Mouse (Mus musculus) kidney, adult 9 months (tissue): ENCODE data around the gene Sec1.
"Not testable (repeated sequence)": the region's sequence is repeated elsewhere in the genome, so short reads cannot be mapped to it uniquely, and the experiment has no call there.

Experiments used
- DNase-seq: peaks from one replicate; pipeline ENCODE4 v3.0.0; 2022

The Sec1 gene

DNA sequence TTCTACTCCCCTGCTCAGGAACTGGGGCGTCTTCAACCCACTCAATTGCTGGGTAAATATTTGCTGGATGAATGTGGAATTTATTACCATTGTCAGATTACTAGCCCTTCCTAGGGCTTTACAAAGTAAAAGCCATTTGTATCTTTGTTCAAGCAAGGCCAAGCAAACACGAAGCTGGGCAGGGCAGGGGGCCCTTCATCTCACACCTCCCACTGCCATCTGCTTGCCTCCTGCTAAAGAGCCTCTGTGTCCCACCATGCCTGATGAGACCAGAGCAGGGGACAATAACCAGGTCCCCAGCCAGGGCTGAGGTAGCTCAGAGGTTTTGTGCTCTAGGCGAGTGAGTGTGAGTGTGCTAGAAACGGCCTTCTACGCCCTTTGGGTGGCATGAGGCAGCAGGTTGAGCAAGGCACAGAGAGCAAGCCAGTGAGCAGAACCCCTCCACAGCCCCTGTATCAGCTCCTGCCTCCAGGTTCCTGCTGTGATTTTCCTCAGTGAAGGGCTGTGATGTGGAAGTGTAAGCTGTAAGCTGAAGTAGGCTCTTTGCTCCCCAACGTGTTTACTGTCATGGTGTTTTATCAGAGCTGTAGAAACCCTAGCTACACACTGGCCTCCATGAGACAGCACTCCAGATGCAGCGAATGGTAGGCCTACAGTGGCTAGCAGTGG is 16.4 kb downstream of the Sec1 start:
- DNase-seq: no peak

- no peak for DNase-seq
Measured at GRCm38 (mm10) chr7:45668921-45669320, 25.3 kb downstream of the Sec1 start.

DNA sequence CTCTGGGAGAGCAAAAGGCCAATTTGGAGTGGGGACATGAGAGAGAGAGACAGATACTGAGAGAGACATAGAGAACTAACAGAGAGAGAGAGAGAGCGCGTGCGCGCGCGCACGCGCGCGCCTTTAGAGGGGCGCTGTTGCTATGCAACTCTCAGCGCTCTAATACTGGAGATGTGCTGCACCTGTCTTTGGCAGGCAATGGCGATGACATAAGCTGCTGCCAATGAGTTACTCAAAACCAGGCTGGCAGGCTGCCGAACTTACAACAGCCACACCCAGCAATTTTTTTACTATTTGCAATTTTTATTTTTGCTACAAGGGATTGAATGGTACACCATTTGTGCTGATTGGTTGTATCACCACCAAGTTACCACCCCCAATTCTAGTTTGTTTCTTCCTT is 26.4 kb downstream of the Sec1 start:
- DNase-seq: no peak

DNA sequence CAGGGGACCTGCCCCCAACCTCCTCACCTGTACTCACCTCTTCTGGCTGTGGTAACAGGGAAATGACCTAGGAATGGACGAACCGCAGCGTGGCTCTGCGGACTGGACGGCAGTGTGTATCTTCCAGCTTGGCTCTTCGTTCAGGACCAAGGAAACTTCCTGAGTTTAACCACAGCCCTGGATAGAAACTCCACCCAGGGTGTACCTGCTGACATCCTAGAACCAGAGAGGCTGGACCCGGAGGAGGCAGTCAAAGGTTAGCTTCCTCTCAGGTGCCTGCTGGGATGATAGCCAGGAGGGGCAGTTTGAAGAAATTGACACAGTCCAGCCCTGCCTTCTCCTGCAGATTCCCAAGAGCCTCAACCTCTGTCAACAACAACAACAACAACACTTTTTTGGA is 28.0 kb downstream of the Sec1 start, which contains the start of gene Fut2:
Fut2 (minus strand) TSS at position 234 of the 400 bp plus-strand sequence.
- DNase-seq: no peak

DNA sequence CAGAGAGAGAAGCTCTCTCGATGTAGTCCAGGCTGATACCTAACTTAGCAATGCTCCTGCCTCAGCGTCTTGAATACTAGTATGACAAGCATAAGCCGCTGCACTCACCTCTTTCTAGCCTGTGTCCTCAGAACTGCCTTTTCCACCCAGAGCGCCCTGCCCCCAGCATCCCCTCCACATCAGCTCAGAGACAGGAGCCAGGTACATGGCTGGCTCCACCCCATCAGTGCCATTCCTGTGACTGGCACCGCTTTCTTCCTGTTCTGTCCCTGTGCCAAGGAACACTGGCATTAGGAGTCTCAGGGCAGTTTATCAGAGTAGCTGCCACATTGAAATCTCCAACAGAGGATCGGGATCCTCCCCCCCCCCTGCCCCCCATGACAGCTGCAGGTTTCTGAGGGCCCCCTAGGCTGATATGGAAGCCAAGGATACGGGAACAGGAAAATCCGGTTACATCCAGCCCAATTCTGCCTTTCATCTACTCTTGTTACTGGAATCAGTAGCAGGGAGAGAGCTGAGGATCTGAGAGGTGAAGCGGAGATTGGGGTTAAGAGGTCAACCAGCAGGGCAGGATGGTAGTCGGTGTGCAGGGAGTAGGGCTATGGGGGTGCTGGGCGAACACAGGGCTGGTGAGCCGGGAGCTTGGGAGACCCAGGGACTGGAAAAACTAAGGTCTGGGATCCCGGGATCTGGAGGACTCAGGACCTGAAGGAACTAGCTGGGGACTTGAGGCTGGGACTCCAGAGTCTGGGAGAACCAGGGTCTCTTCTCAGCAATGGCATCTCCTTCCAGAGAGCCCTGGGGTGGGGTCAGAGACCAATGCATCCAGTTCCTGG is 28.7 kb downstream of the Sec1 start:
- no peak for DNase-seq

DNA sequence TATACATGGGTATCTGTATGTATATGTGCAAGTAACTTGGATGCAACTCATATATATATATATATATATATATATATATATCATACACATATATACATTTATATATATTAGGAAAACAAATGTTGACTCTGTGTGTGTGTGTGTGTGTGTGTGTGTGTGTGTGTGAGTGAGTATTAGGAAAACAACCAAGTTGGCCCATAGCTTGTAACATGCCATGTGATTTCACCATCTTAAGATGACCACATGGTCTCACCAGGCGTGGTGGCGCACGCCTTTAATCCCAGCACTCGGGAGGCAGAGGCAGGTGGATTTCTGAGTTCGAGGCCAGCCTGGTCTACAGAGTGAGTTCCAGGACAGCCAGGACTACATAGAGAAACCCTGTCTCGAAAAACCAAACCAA is 32.5 kb downstream of the Sec1 start:
- not testable (repeated sequence) for DNase-seq

GRCm38 (mm10) chr7:45660746-45661478 is 33.3 kb downstream of the Sec1 start:
- no peak for DNase-seq

DNA sequence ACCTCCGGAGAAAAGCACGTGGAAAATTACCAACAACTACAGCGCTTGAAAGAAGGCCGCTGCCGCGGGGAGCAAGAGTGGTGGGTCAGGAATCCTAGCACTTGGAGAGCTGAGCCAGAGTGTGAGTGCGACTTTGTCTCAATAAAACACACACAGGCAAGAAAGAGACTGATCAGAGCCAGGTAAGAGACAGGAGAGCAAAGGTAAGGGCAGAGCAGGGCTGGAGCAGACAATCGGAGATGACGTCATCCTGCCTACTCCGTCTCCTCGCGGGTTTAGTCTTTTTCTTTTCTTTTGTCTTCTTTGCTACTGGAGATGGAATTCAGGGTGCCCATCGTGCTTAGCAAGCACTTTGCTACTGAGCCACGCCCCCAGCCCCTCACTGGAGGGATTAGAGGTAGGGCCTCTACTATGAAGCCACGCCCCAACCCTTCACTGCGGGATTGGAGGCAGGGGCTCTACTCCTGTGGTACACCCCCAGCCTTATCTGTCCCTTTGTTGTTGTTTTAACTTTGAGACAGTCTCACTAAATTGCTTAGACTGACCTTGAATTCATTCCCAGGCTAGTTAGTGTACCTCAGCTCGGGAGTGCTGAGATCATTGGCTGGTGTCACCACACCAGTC is 39.7 kb downstream of the Sec1 start:
- DNase-seq: no peak

- DNase-seq: not testable (repeated sequence)
Measured at GRCm38 (mm10) chr7:45650484-45650883, 43.7 kb downstream of the Sec1 start.

DNA sequence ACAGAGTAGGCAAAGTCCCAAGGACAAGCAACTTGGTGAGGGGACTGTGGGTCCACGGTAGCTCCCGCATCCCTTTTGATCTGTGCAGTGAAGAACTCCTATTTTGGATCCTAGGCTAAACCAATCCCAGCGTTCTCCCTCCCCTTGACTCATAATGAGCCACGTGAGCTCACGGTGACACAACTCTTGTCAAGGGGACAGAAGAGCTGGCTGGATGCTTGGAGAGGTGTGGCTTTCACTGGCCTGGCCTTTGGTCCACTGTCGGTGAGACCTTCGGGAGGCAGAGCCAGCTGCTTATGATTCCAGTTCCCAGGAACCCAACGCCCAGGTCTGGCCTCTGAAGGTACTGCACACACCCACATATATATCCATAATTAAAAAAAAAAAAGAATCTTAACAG is 44.9 kb downstream of the Sec1 start:
- DNase-seq: no peak

DNA sequence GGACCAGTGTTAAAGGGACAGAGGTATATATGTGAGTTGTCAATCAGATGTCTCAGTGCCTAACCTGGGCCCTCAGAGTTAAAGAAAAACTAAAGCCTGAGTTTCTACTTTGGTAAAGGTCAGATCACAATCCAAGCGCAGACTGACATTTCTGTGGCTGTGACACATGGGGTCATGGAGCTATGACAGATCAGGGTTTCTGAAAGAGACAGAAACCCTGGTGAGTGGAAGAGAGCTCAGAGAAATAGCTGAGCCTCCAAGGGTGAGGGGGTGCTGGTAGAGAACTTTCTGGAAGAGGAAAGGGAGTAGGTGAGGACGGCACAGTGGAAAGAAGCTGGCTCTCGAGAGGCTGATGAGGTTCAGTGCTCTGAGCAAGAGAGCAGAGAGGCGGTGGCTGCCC is 47.5 kb downstream of the Sec1 start:
- DNase-seq: no peak

DNA sequence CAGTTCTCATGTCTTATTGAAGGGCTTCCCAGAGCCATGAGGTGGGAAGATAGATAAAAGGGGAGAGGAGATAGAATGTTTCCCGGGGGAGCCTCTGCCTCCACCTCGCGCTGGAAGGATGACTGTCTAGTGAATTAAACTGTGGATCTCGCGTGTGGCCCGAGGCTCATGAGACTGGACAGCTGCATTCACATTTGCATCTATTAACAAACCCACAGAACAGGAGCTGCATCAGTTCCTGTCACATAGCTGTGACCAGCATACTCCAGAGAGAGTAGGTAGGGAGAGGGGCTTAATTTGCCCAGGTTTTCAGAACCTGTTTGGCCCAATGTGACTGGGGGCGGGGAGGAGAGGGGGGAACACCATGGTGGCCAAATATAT is 48.6 kb downstream of the Sec1 start:
- DNase-seq: no peak

DNA sequence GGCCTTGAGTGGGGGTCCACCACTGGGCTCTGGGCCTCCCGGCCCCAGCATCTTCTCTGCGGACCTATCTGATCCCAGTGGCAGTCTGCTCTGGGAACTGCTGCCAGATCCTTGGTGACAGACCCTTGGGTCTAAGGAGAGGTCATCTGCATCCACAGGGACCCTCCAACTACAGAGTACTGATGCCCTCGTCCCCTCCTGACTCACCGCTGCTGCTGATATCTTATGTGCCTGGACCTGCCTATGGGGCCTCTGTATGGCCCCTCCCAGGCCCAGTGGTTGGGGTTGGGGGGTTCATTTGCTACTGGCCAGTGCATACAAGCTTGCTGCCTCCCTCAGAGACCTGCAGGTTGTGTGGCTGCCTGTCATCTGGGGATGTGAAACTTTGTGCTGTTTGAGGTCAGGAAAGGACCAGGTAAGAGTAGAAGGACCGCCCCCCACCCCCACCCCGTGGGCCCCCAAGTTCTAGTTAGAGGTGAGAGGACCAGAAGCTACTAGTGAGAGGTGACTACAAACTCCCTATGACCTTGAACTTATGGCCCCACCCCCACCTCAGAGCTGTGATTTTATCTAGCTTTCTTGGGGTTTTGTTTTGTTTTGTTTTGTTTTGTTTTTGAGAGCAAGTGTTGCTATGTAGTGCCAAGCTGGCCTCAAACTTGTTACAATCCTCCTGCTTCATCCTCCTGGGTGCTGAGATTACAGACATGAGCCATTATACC is 49.2 kb downstream of the Sec1 start:
- DNase-seq: no peak

GRCm38 (mm10) chr7:45644183-45644582 is 50.0 kb downstream of the Sec1 start:
- DNase-seq: no peak

- DNase-seq: peak; percentile 89
Measured at GRCm38 (mm10) chr7:45643441-45644178, 50.6 kb downstream of the Sec1 start.

GRCm38 (mm10) chr7:45642503-45643255 is 51.5 kb downstream of the Sec1 start:
- no peak for DNase-seq

- no peak for DNase-seq
Measured at GRCm38 (mm10) chr7:45642083-45642482, 52.1 kb downstream of the Sec1 start.

DNA sequence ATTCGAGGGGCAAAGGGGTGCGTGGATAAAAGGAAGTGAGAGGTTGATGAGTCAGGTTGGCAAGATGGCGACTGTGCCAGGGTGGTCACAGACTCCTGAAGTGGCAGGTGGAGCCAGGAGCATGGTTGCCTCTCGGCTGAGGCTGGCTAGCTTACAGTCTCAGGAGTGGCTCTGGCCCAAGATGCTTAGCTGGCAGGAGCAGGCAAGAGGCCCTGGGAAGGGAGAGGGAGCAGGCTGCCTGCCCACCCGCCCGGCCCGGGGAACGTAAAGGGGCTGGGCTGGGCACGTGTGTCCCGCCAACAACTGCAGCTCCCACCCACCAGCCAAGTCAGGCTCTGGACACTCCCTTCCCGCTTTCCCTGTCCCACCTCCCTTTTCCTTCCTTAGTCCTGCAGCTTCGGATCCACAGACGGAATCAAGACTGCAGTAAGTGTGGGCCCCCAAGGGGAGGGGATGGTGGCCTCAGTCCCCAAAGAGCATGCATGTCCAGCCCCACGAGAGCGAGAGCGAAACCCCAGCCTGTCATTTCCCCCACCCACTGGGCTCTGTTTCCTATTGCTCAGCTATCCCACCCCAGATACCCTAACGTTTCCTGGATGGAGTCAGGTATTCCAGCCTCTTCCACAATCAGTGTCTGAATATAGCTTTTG is 52.7 kb downstream of the Sec1 start:
- DNase-seq: no peak

- DNase-seq: no peak
Measured at GRCm38 (mm10) chr7:45640191-45640957, 53.8 kb downstream of the Sec1 start.

- DNase-seq: no peak
Measured at GRCm38 (mm10) chr7:45639561-45640027, 54.6 kb downstream of the Sec1 start, which contains the start of gene Mamstr. Gene Mamstr, plus strand, starts transcription at chr7:45639977.
